Mouse (Mus musculus) erythroblast, adult 5-6 weeks (primary cell): ENCODE measurements at regions not wholly inside any gene's neighbourhood (a gene's known extent, or its start where the extent isn't known, plus 50 kb on each side); places are given as distances from the start of the nearest gene placed in this dataset.

Experiments used
- ATAC-seq: replicated peaks from 2 replicates; pipeline ENCODE4 v1.8.0; 2016; ENCODE audit warnings: moderate number of reproducible peaks, mild to moderate bottlenecking, moderate TSS enrichment, inconsistent platforms; ENCODE audit not compliant: poor library complexity, low FRiP score, severe bottlenecking

DNA sequence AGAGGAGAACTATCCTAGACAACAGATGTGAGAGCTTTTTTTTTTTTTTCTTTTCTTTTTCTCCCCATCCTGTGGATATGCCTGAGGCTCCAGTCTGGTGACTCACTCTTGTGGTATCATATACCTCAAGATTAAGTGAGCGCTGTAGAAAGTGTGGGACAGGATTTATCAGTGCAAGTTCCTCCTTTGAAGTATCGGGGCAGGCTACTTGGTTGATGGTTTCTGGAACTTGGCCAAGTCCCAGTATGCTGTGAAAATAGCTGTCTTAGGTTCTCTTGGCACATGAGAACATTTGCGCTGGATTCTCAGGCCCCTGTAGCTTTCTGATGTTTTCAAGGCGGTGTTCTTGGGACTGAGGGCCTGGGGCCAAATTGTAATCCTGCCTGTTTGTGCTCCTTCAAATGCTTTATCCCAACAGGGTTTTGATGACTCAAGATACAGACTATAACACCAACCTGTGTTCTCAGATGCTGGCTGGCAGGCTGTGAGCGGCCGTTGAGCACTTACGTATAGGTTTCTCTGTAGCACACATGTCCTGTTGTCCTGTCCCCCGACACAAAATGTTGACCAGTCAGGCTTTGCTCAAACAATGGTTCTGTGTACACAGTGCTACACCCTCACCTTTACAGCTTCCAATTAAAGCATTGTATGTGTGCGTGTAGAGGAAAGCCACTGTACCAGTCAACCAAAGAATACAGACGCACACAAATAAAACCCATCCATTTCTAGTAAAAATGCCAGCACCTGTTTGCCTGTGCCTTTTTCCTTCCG lies 226.4 kb downstream of the Gm10260 start:
- ATAC-seq, result no peak

- ATAC-seq, result no peak
Measured at GRCm38 (mm10) chr13:97531181-97531580, 229.3 kb downstream of the Gm10260 start.

- ATAC-seq, result 0 out of 2 replicates have a peak, but pooled peaks have one; percentile 59
Measured at GRCm38 (mm10) chr13:97530570-97530969, 229.9 kb downstream of the Gm10260 start.

DNA sequence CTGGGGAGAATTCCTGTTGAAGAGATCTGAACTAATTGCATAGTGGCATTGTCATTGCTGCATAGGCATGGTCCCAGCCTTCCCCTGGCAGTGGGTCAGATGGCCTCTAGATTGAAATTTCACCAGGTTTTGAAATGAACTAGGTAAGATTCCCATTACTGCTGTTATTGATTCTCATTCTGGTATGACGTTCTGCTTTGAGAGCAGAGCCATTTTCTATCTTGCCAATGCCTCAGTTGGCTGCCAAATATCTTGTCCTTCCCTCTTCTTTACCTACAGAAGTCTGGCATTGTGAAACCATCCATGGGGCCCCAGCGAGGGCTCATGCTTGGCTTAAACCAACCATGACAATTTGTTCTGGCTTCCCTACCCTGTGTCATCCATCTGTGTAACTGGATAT lies 232.5 kb downstream of the Gm10260 start:
- no peak for ATAC-seq

DNA sequence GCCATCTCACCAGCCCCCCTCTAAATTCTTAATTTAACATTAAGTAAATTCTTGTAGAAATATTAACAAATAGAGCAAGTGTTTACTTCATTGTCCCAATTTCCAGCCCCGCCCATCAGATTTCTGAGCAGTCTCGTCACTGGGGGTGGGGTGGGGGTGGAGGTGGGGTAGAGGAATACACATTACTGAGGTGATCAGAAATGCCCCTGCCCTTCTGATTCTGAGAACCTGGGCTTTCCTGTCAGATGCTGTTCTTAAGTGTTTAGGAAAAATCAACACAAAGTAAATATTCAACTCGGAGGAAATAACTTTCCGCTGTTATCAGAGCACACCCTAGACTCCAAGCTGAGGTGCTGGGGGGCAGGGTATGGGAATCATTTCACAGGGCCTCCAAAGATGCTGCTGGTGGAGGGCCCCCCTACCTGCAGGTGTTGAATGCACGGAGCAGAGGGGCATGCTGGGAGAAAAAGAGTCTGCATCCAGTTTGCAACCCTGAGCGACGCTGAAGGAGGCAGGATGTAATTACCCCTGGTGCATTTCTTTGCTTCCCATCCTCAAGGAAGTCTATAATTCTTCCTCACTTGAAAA lies 235.5 kb downstream of the Gm10260 start:
- no peak for ATAC-seq

DNA sequence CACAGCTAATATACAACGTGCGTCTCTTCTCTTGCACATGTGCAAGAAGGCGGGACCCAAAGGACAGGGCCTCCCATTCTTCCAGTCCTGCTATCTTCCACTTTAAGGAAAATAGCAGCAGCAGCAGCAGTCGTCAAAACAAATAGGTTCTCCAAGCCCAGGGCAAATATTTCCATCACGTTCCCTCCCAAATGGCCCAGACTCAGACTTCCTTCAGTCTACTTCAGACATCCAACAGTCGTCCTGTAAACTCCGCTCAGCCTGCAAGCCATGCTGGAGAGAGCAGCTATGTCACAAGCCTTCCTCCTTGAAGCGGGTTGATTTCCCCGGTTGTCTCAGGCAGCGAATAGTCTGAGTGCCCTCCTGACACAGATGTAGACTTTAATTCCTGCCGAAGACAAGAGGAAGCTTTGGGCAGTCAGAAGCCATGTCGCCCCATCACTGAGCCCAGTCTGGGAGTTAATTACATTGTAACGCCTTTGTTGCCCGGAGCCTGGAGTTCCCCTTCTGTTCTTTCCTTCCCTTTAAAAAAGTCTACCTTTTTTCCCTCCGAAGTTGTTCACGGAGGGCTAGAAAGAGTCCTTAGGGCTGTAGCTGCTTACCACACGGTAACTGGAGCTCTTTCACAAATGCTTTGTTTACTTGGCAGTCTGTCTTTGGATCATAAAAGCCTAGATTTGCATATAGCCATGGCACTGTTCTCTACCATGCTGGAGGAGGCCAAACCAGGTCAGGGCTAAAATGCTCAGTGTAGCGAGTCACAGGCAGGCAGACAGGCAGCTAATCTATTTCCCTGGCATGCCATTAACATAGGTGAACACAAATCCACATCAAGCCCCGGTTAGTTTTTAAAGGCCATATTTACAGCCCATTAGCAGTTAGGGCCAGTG lies 236.7 kb downstream of the Gm10260 start:
- no peak for ATAC-seq

DNA sequence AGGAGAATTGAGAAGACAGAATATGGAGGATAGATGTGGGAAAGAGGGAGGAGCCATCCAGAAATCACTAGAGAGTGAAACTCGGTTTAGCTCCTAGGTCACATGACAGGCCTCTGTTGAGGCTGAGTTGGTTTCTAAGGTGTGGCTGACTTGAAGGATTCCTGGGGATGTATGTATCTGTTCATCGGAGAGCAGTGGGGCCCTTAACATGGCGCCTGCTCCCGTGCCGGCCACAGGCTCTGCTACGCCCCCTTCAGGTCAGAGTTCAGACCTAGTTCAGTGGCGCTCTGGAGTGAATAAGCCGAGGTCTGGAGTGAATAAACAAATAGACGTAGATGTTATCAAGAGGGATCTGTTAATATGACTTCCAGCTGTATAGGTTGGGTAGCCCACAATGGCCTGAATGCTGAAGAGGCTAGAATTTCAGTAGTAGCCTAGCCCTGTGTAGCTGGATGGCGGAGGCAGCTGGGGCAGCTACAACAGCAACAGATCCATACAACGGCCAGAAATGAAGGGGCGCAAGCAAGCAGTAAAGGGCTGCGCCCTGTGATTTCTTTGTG lies 239.4 kb downstream of the Gm10260 start:
- ATAC-seq, result no peak

DNA sequence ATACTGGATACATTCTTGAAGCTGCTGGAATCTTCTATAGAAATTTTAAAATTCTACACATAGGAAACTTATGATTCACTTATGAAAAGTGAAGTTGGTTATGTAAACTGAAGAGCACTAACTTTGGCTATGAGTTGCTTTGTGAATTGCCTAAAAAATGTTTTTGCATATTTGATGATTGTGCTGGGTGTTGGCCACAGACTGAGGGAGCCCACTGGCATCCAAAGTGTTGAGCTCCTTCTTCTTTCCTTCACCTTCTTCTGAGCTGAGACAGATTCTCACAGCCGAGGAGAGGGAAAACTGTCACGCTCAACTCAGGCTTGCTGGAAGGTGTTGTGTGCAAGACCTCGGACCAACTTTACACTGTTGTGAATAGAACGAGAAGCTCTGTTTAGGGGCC lies 243.7 kb downstream of the Gm10260 start:
- no peak for ATAC-seq

GRCm38 (mm10) chr13:97514421-97515066 lies 245.9 kb downstream of the Gm10260 start:
- no peak for ATAC-seq

DNA sequence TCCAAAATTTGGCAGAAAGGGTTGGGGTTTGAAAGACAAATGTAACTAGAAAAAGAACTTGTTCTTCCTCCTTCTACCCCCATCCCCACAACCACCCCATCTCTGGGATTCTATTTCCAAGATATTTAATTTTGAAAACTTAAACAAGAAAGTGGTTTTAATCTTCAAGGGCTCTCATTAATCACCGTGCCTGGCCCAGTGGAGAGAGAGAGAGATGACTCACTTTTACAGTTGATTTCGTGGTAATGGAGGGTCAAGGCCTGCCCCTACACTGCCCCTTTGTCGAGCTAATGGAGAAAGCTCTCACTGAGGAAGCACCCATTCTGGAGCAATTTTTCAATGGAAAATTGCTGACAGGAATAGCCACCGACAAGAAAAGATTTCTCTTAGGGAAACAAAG lies 247.9 kb downstream of the Gm10260 start:
- no peak for ATAC-seq

DNA sequence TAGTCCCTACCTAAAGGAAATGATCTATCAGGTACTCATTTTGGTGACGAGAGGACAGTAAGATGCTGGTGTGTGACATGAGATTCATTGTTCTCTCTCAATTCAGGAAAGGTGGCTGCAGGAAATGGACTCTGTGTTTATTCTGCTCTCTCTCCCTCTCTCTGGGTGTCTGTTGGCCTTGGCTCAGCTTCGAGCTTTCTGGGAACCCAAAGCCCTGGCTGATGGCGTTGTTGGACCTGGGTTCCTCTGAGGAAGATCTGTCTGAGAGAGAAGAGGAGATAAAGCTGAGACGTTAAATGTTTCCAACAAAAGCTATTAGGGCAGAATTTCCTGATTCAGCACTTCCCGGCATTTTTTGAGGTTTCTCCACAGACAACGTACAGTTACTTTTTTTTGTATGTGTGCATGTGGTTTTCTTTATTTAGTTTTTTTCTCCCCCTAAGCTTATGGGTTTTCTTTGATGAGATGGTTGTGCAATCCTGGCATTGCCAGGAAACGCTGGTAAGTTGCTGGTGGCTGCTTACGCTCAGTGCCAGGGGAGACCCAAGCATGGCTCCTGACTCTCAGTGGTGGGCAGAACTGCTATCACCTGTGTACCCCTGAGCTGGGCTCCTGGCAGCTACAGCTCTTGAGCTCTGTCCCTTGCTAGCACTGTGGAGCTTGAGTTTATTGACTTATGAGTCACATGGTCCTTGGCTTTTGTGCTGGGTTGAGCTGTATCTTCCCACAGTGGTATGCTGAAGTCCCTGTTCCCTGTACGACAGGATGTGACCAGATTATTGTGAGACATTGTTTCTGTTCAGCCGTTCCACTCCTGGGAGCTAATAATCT lies 249.8 kb downstream of the Gm10260 start:
- no peak for ATAC-seq

DNA sequence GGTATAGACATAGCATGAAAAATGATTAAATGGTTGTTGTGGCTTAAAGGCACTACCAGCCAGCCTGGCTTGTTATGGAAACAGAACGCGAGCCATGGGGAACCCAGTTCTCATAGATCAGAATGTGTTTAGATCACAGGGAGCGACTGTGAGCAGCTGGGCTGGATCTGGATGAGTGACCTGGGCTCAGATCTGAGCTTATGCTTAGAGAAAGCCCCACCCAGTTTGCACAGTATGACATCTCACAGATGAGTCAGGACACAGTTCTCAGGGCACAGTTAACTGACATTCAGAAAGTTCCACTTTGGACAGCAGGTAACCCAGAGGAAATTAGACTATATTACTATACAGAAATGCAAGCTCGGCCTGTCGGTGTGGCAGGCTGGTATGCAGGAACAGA lies 255.5 kb downstream of the Gm10260 start:
- no peak for ATAC-seq

- no peak for ATAC-seq
Measured at GRCm38 (mm10) chr13:97503955-97504739, 256.3 kb downstream of the Gm10260 start.

DNA sequence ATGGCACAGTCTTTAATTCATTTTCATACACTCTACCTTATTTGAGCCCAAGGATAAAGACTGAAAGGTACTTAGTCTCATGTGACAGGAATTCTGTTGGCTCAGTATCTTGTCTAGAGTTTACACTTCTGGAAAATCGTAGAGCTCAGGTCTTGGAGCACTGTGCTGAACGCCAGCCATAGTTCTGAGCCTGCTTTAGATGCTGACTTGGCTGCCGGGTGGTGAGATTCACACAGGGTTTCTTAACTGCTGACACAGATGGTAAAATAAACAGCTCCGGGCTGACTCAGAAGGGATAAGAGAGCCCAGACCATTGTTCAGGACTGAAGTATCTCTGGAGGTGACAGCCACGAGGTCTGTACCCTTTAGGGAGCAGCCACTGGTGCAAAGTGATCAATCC lies 257.0 kb downstream of the Gm10260 start:
- ATAC-seq, result no peak

GRCm38 (mm10) chr13:97500155-97500554 lies 259.2 kb downstream of the Enc1 start:
- ATAC-seq, result no peak

DNA sequence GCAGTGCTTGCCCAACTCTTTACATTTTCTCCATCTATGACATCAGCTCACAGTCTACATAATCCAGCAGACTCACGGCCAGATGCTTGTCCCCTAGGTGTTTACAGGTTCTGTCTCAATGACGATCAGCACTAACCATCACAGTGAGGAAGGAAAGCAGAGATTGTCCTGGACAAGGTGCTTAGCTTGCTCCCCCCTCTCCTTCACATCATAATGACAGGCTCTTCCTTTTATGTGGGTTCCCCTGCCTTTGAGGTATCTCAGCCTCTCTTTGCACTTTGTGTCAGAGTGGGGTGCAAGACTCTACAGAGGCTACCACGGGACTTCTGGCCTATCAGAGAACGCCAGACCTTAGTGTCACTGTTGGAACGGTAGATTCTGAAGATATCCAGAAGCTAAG lies 258.1 kb downstream of the Enc1 start:
- ATAC-seq, result no peak

DNA sequence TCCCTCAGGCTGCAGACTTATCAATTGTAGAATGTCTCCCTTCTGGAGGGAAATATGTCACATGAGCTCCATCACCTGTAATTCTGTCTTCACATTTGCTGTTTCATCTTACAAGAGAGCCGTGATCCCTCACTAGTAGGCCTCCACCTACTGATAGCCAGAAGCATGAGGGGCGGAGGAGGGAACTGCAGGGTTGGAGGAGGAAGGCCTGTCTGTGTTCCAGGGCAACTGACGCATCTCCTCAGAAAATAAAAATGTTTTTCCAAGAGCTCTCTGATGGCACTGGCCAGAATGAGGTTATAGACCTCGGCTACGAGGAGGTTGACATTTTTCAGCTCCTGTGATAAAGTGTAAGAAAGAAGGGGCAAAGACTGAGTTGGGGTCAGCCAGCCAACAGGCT lies 257.0 kb downstream of the Enc1 start:
- ATAC-seq, result no peak

- ATAC-seq, result no peak
Measured at GRCm38 (mm10) chr13:97494770-97495169, 253.9 kb downstream of the Enc1 start.
